Mouse (Mus musculus) heart, adult 2 months (tissue): ENCODE measurements around the gene Mkrn2os. TPM values are rescaled to one million over a fixed set of nuclear protein-coding genes. Genes with fewer than 3 reads are reported as not detected.

ENCODE experiments used
- DNase-seq, 2 experiments: peaks; one replicate each; pipeline ENCODE4 v3.0.0; 2021
- H3K27ac ChIP-seq: fragments of 200-600 bp; 2 replicates; pipeline ENCODE4 v1.8.1; 2022
- H3K27me3 ChIP-seq: fragments of 200-500 bp; 2 replicates; pipeline ENCODE4 v1.6.1; 2012; ENCODE audit warnings: mild to moderate bottlenecking, low read length, inconsistent platforms, mixed read lengths; ENCODE audit not compliant: control insufficient read depth, insufficient read depth
- H3K36me3 ChIP-seq: fragments of 200-500 bp; 2 replicates; pipeline ENCODE4 v1.6.1; 2012; ENCODE audit warnings: low read length, inconsistent platforms; ENCODE audit not compliant: control insufficient read depth, insufficient read depth
- H3K4me1 ChIP-seq: fragments of 200-500 bp; 2 replicates; pipeline ENCODE4 v1.6.1; 2011; ENCODE audit warnings: low read length; ENCODE audit not compliant: control insufficient read depth, insufficient read depth
- H3K4me3 ChIP-seq: fragments of 200-600 bp; 2 replicates; pipeline ENCODE4 v1.8.1; 2022
- H3K79me2 ChIP-seq: fragments of 200-500 bp; replicated peaks from 2 replicates; pipeline ENCODE4 v1.6.1; 2012; ENCODE audit warnings: mild to moderate bottlenecking, inconsistent platforms, low read length, moderate library complexity, mixed read lengths; ENCODE audit not compliant: control insufficient read depth, insufficient read depth
- H3K9ac ChIP-seq: fragments of 200-500 bp; 2 replicates; pipeline ENCODE4 v1.6.1; 2012; ENCODE audit warnings: low read depth, mild to moderate bottlenecking, control low read depth, inconsistent platforms, low read length, mixed read lengths
- CTCF ChIP-seq: fragments of 200-600 bp; IDR thresholded peaks from 2 replicates; pipeline ENCODE4 v1.8.1; 2022; ENCODE audit warnings: antibody characterized with exemption, mild to moderate bottlenecking, moderate library complexity
- EP300 ChIP-seq: fragments of 200-500 bp; IDR thresholded peaks from 2 replicates; pipeline ENCODE4 v1.6.1; 2011; ENCODE audit warnings: low read depth, low read length, control low read depth; ENCODE audit not compliant: insufficient read depth
- POLR2A ChIP-seq: fragments of 200-500 bp; IDR thresholded peaks from 2 replicates; pipeline ENCODE4 v1.6.1; 2011; ENCODE audit warnings: mild to moderate bottlenecking, low read depth, low read length, control low read depth; ENCODE audit not compliant: insufficient read depth
- WGBS: fragments of 180-500 bp; shearing (Covaris S2); methylation state at CpG from one replicate; pipeline ENCODE4 v1.1.7; 2018; 5-methylcytosine and 5-hydroxymethylcytosine counted together
- intact Hi-C: fragments of 180-260 bp; cut with DNase I; formaldehyde crosslinking; loops from one replicate; pipeline ENCODE4 v1.15.1; 2025
- polyA plus RNA-seq: library from polyadenylated mRNA; depleted of rRNA; stranded (reverse); fragments of >200 nt; gene quantifications from 2 replicates; pipeline ENCODE4 v1.2.3, GENCODE M21; 2012
- total RNA-seq, 2 experiments: library from RNA; stranded (reverse); gene quantifications; 2 replicates each; pipeline ENCODE4 v1.2.3; 2021

Mkrn2os gene
- total and polyA plus RNA-seq, 3 experiments, result 0.55 to 1.9 (median 0.84) TPM

DNA sequence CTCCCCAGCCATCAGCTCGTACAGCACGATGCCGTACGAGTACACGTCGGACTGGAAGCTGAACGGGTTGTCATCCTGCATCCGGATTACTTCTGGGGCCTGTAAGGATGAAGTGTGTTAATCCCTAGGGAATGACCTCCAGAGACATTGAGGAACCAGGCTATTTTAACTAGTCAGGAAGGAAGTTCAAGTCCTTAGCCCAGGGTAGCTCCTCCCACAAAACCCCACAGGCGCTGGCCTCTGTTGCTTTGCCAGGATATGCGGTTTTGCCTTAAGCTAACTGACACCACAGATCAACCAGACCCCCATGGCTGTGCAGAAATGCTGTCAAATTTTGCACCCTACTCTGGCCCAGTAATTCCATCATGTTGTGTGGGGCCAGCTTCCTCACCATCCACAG lies 27.4 kb upstream of the Mkrn2os start:
- H3K4me3 ChIP-seq, result no peak overlapping the region
- H3K27ac ChIP-seq, result peak overlapping the region; percentile 40
- 36% methylated on average over 10 of the region's 10 CpGs for WGBS
- peaks cover 14% of the 10 kb centered on the region for H3K36me3 ChIP-seq
- TF ChIP-seq EP300 (no peak), CTCF (no peak), POLR2A (no peak)
- intact Hi-C loops, result loop anchor here (5.0 kb wide), 1 partner anchor 57 kb away; the partner anchor contains the start of gene Raf1
- peak; percentile 34 to 48 for DNase-seq
- peaks cover 4% of the 10 kb centered on the region for H3K4me1 ChIP-seq
- no peaks in the 10 kb centered on the region for H3K79me2 ChIP-seq
- no peaks in the 10 kb centered on the region for H3K27me3 ChIP-seq
- no peak overlapping the region for H3K9ac ChIP-seq

- peaks cover 6% of the 10 kb centered on the region for H3K36me3 ChIP-seq
- H3K4me1 ChIP-seq, result peaks cover 4% of the 10 kb centered on the region
These were observed 23.6 kb upstream of the Mkrn2os start for GRCm38 (mm10) chr6:115615983-115616382.

DNA sequence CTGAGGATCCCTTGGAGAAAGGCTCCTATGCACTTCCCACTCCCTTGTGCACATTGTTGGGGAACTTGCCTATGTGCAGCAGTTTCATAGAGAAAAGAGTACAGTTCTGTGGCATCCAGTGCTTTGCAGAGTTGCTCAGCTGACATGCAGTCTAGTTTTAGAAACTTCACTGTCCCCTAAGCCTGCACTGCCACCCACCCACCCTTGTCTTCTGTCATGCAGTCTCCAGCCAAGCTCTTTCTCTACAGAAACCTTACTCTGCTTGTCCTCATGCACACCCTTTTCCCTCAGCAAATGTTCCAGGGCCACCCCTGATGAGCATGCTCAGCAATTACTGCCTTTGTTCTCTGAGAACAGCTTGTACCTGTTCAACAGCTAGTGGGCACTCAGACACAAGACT lies 21.4 kb upstream of the Mkrn2os start:
- no peak overlapping the region for H3K9ac ChIP-seq
- H3K27me3 ChIP-seq, result no peaks in the 10 kb centered on the region
- peaks cover 3% of the 10 kb centered on the region; the same call in 1 of the 2 replicates for H3K79me2 ChIP-seq
- H3K27ac ChIP-seq, result no peak overlapping the region
- no peak for DNase-seq
- H3K4me1 ChIP-seq, result peaks cover under 1% of the 10 kb centered on the region; the same call in 1 of the 2 replicates
- TF ChIP-seq POLR2A, result no peak
- H3K4me3 ChIP-seq, result no peak overlapping the region
- intact Hi-C loops, result no loop called here
- H3K36me3 ChIP-seq, result no peaks in the 10 kb centered on the region; the same call in 1 of the 2 replicates

More at GRCm38 (mm10) chr6:115615983-115616382, 23.6 kb upstream of the Mkrn2os start:
- H3K27ac ChIP-seq, result no peak overlapping the region
- no peak overlapping the region for H3K9ac ChIP-seq
- H3K4me3 ChIP-seq, result no peak overlapping the region
- WGBS, result 74% methylated on average over 3 of the region's 3 CpGs
- intact Hi-C loops, result loop anchor here (5.0 kb wide), 1 partner anchor 61 kb away; the partner anchor contains the start of gene Raf1
- H3K79me2 ChIP-seq, result no peaks in the 10 kb centered on the region
- DNase-seq, result no peak
- no peaks in the 10 kb centered on the region for H3K27me3 ChIP-seq
- TF ChIP-seq CTCF, result no peak
- TF ChIP-seq EP300, result no peak
- TF ChIP-seq POLR2A, result no peak

GRCm38 (mm10) chr6:115610301-115610700 lies 17.9 kb upstream of the Mkrn2os start:
- Histone ChIP-seq H3K79me2 (peaks cover 8% of the 10 kb centered on the region), H3K9ac (no peak overlapping the region), H3K27ac (no peak overlapping the region), H3K36me3 (no peaks in the 10 kb centered on the region; the same call in 1 of the 2 replicates), H3K27me3 (no peaks in the 10 kb centered on the region), H3K4me3 (no peak overlapping the region), H3K4me1 (peaks cover 12% of the 10 kb centered on the region)
- intact Hi-C loops, result no loop called here
- DNase-seq, result no peak
- TF ChIP-seq EP300 (no peak), CTCF (no peak), POLR2A (no peak)
- WGBS, result 94% methylated on average over 5 of the region's 5 CpGs

GRCm38 (mm10) chr6:115609121-115609520 lies 16.7 kb upstream of the Mkrn2os start:
- intact Hi-C loops, result no loop called here
- DNase-seq, result no peak
- H3K4me3 ChIP-seq, result no peak overlapping the region
- no peaks in the 10 kb centered on the region; the same call in 1 of the 2 replicates for H3K36me3 ChIP-seq
- H3K27ac ChIP-seq, result no peak overlapping the region
- H3K27me3 ChIP-seq, result no peaks in the 10 kb centered on the region
- 79% methylated on average over 3 of the region's 3 CpGs for WGBS
- peaks cover 12% of the 10 kb centered on the region for H3K4me1 ChIP-seq
- peak; percentile 67 for TF ChIP-seq CTCF
- TF ChIP-seq EP300, result no peak
- peaks cover 8% of the 10 kb centered on the region for H3K79me2 ChIP-seq
- H3K9ac ChIP-seq, result no peak overlapping the region

DNA sequence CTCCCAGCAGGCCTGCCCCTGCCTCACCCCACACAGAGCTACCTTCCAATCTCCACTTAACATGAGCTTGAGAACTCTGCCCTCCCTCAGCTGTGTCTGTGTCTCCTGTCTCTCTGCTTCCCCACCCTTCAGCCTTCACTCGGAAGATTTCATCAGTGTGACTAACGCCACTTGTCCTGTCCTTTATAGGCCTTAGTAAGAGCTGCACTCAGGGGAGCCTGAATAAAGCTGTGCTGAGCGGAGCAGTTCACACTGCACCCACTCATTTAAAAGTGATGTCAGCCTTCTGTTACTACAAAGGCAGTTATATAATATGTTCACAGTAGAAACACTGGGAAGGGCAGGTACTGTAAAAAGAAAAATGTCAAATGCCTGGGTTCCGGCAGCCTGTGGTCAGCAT lies 15.1 kb upstream of the Mkrn2os start:
- H3K4me1 ChIP-seq, result peaks cover 12% of the 10 kb centered on the region
- no peak for TF ChIP-seq POLR2A
- no peak for TF ChIP-seq CTCF
- no peak for TF ChIP-seq EP300
- no peak overlapping the region for H3K4me3 ChIP-seq
- H3K9ac ChIP-seq, result no peak overlapping the region; the same call in 1 of the 2 replicates
- no peaks in the 10 kb centered on the region for H3K27me3 ChIP-seq
- no peak overlapping the region; the same call in 1 of the 2 replicates for H3K27ac ChIP-seq
- H3K36me3 ChIP-seq, result no peaks in the 10 kb centered on the region
- intact Hi-C loops, result no loop called here
- no peak for DNase-seq
- H3K79me2 ChIP-seq, result peaks cover 8% of the 10 kb centered on the region
- WGBS, result 66% methylated on average over 4 of the region's 4 CpGs
